Mouse (Mus musculus) forebrain, embryonic 14.5 days (tissue): ENCODE data around the gene Axdnd1. TPM values are rescaled to one million over a fixed set of nuclear protein-coding genes. Genes with fewer than 3 reads are reported as not detected.
"Not testable (repeated sequence)": the region's sequence is repeated elsewhere in the genome, so short reads cannot be mapped to it uniquely, and the experiment has no call there.

ENCODE experiments used
- ATAC-seq: fragments of 200-750 bp; cut with Nextera tagmentation; 2 replicates; pipeline ENCODE4 v1.8.0; 2017; ENCODE audit warnings: mild to moderate bottlenecking, moderate library complexity
- DNase-seq: peaks from one replicate; pipeline ENCODE4 v3.0.0-alpha.2; 2015; ENCODE audit warnings: low spot score
- H3K27ac ChIP-seq: fragments of 300-500 bp; sonication (generic); 2 replicates; pipeline ENCODE4 v1.5.1; 2014; ENCODE audit warnings: low read depth, mild to moderate bottlenecking, control low read depth, low read length, moderate library complexity
- H3K27me3 ChIP-seq: fragments of 300-500 bp; sonication (generic); replicated peaks from 2 replicates; pipeline ENCODE4 v1.6.1; 2014; ENCODE audit warnings: low read length, control low read depth, mixed read lengths; ENCODE audit not compliant: control insufficient read depth, insufficient read depth
- H3K36me3 ChIP-seq: fragments of 300-500 bp; sonication (generic); 2 replicates; pipeline ENCODE4 v1.6.1; 2014; ENCODE audit warnings: low read length, control low read depth; ENCODE audit not compliant: control insufficient read depth, insufficient read depth
- H3K4me1 ChIP-seq: fragments of 300-500 bp; sonication (generic); 2 replicates; pipeline ENCODE4 v1.6.1; 2014; ENCODE audit warnings: antibody characterized with exemption, low read length, control low read depth; ENCODE audit not compliant: control insufficient read depth, insufficient read depth
- H3K4me2 ChIP-seq: fragments of 300-500 bp; sonication (generic); 2 replicates; pipeline ENCODE4 v1.6.1; 2014; ENCODE audit warnings: mild to moderate bottlenecking, control low read depth, low read length
- H3K4me3 ChIP-seq: fragments of 300-500 bp; sonication (generic); 2 replicates; pipeline ENCODE4 v1.5.1; 2014; ENCODE audit warnings: low read depth, low read length, control low read depth
- H3K9ac ChIP-seq: fragments of 300-500 bp; sonication (generic); 2 replicates; pipeline ENCODE4 v1.6.1; 2014; ENCODE audit warnings: mild to moderate bottlenecking, low read length, control low read depth, moderate library complexity
- H3K9me3 ChIP-seq: fragments of 300-500 bp; sonication (generic); replicated peaks from 2 replicates; pipeline ENCODE4 v1.6.1; 2016; ENCODE audit warnings: low read length, control low read depth, mixed read lengths; ENCODE audit not compliant: control insufficient read depth
- WGBS: fragments of 180-500 bp; shearing (Covaris S2); extraction: QIAGEN DNeasy Blood & Tissue Kit; methylation state at CpG from one replicate; pipeline ENCODE4 v1.1.7; 2014; 5-methylcytosine and 5-hydroxymethylcytosine counted together
- polyA plus RNA-seq: library from polyadenylated mRNA; unstranded; fragments of >200 nt; fragmentation: Nextera tagmentation; extraction: Ambion mirVana; gene quantifications from 2 replicates; pipeline ENCODE4 v1.2.1, GENCODE M21; 2014

Axdnd1 gene
- polyA plus RNA-seq, 1 experiment from 2014 or later: 0.13 TPM

DNA sequence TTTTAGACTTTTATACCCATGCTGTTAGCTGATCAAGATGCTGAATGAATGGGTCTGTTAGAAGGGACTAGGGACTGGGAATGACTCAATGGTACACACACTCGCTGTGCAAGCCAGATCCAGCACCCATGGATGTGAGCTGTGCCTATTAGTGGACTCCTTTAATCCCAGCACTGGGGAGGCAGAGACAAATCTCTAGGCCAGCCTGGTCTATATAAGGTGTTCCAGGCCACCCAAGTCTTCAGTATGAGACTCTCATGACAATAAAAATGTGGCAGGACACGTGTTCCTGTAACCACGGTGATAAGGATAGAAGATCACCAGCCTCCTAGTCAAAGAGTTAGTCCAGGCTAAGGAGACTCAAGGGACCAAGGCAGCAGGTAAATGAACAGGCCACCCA lies 3.1 kb upstream of the Axdnd1 start:
- Histone ChIP-seq H3K9ac (no peak overlapping the region), H3K4me3 (no peak overlapping the region), H3K27me3 (no peaks in the 10 kb centered on the region), H3K4me1 (peaks cover 3% of the 10 kb centered on the region; the same call in 1 of the 2 replicates), H3K4me2 (no peak overlapping the region), H3K36me3 (peaks cover 2% of the 10 kb centered on the region; the same call in 1 of the 2 replicates), H3K27ac (no peak overlapping the region), H3K9me3 (no peaks in the 10 kb centered on the region)
- 83% methylated on average over 3 of the region's 3 CpGs for WGBS
- DNase-seq (no peak), ATAC-seq (no peak)

DNA sequence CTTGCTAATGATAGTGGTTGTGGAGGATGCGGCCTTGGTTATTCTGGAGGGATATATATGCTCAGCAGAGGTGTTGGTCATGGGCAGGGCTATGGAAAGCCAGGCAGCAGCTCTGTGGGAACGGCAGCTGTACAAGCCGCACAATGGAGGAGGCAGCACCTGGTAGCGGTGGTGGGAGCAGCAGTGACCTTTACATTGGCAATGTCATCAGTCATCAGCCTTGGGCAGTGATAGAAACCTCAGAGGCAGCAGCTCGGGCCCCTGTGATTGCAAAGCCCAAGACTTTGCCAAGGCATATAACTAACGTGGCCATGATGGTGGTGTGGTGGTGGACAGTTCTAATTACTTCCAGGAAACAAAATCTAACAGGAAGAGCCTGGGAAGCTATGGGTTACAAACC lies 2.5 kb upstream of the Axdnd1 start:
- no peak overlapping the region for H3K4me3 ChIP-seq
- no peak overlapping the region for H3K9ac ChIP-seq
- no peak overlapping the region for H3K27ac ChIP-seq
- ATAC-seq (no peak), DNase-seq (no peak)
- H3K27me3 ChIP-seq: no peaks in the 10 kb centered on the region
- H3K9me3 ChIP-seq: no peaks in the 10 kb centered on the region
- H3K36me3 ChIP-seq: no peaks in the 10 kb centered on the region
- no peak overlapping the region for H3K4me2 ChIP-seq
- peaks cover 3% of the 10 kb centered on the region; the same call in 1 of the 2 replicates for H3K4me1 ChIP-seq
- WGBS: 88% methylated on average over 6 of the region's 6 CpGs

DNA sequence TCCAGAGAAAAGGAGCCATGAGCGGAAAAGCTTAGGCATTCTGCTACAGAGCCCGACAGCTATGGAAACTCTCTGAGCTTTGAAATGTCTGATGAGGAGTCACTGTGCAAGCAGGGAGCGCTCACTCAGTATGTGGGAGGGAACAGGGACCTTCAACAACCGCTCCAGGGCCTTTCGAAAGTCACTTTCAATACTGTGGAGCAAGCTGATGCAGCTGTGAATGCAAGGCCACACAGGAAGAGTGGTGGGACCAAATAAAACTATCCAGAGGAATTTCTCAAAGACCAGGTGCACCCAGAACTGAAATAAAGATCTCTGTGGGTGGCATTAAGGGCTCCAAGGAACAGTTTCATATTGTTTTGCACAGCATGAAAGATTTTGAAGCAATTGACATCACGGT lies 1.9 kb upstream of the Axdnd1 start:
- no peaks in the 10 kb centered on the region for H3K9me3 ChIP-seq
- H3K4me1 ChIP-seq: peaks cover 3% of the 10 kb centered on the region; the same call in 1 of the 2 replicates
- H3K36me3 ChIP-seq: no peaks in the 10 kb centered on the region
- no peak overlapping the region for H3K4me3 ChIP-seq
- no peak overlapping the region for H3K9ac ChIP-seq
- ATAC-seq: no peak
- DNase-seq: no peak
- no peaks in the 10 kb centered on the region for H3K27me3 ChIP-seq
- no peak overlapping the region for H3K27ac ChIP-seq
- 75% methylated on average over 6 of the region's 6 CpGs for WGBS
- no peak overlapping the region for H3K4me2 ChIP-seq

DNA sequence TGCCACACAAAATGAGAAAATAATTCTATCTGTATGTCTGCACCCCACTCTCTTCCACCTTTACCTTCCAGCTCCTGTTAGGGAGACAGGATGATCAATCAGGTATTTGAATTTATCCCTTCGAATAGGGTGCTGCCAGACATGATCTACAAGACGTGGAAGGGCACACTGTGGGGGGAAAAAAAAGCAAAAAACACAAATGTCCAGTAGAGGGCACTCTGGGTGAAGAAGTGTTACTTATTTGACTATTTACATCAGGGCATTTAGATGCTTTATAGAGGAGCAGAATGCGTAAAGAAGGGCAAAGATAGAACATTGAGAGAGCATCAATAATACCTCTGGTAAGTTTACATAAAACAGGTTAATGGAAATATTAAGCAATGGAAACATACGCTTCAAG lies 2.8 kb downstream of the Axdnd1 start:
- Histone ChIP-seq H3K4me1 (peaks cover 3% of the 10 kb centered on the region; the same call in 1 of the 2 replicates), H3K4me2 (no peak overlapping the region), H3K4me3 (no peak overlapping the region), H3K9ac (no peak overlapping the region), H3K27me3 (no peaks in the 10 kb centered on the region), H3K36me3 (no peaks in the 10 kb centered on the region), H3K9me3 (no peaks in the 10 kb centered on the region), H3K27ac (no peak overlapping the region)
- no peak for ATAC-seq
- DNase-seq: peak; percentile 50
- WGBS: 59% methylated on average over 4 of the region's 4 CpGs

DNA sequence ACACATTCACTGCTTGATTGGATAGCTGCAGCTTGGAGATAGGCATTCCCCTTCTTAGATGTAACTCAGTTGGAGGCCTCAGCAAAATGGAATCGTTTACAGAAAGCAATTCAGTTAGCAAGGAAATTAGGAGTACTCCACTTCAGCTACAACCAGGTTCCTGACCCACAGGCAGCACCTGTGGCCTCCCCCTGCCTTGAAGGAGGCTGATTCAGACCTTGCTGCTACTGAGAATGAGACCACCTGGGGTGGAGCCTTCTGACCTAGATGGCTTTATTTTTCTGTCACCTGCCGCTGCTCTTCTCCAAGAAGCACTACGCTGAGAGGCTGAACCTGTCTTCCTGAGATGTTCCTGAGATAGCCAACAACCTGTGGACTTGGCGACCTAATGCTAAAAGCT lies 12.4 kb downstream of the Axdnd1 start:
- Histone ChIP-seq H3K9ac (no peak overlapping the region), H3K9me3 (no peaks in the 10 kb centered on the region), H3K4me3 (no peak overlapping the region), H3K4me1 (no peaks in the 10 kb centered on the region), H3K36me3 (no peaks in the 10 kb centered on the region), H3K27me3 (no peaks in the 10 kb centered on the region), H3K4me2 (no peak overlapping the region), H3K27ac (no peak overlapping the region)
- ATAC-seq (no peak), DNase-seq (no peak)
- 70% methylated on average over 4 of the region's 4 CpGs for WGBS

DNA sequence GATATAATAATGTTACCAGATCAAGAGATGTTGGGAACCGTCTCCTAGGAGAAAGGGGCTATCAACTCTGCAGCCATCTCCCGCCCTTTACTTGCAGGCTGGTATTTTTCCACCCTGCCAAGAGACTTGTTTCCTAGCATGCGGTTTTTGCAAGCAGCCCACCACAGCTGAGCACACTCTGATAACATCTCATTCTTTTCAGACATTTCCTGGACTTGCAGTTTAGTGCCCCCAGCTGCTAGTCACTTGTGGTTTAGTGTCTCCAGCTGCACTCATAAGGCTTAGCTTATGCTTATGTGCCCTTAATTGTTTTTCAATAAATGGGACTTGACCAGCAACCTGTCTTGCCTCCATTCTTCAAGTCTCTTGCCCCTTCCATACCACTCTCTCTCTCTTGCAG lies 13.0 kb downstream of the Axdnd1 start:
- H3K27ac ChIP-seq: no peak overlapping the region
- H3K4me2 ChIP-seq: no peak overlapping the region
- H3K36me3 ChIP-seq: no peaks in the 10 kb centered on the region
- ATAC-seq (no peak), DNase-seq (no peak)
- H3K4me1 ChIP-seq: no peaks in the 10 kb centered on the region
- H3K27me3 ChIP-seq: no peaks in the 10 kb centered on the region
- no peak overlapping the region for H3K9ac ChIP-seq
- no peaks in the 10 kb centered on the region for H3K9me3 ChIP-seq
- 85% methylated on average over 3 of the region's 3 CpGs for WGBS
- H3K4me3 ChIP-seq: no peak overlapping the region

DNA sequence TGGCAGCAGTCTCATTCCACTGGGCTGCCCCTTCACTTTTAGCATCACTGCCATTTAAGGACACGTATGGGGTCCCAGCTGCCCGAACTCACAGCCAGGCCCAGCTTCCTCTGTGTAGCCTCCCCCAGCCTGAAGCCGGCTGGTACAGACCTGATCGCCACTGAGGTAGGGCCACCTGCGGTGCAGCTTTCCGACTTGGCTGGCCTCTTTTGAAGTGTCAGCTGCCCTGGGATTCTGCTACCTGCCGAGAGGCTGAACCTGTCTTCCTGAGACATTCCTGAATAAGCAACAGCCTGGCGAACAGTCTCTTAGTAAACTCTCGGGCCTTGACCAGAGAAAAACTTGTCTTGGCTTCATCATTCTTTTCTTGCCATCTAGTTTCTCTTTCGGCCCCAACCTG lies 17.7 kb downstream of the Axdnd1 start:
- Histone ChIP-seq H3K9ac (no peak overlapping the region), H3K27ac (no peak overlapping the region), H3K4me2 (no peak overlapping the region), H3K4me3 (no peak overlapping the region), H3K27me3 (no peaks in the 10 kb centered on the region), H3K36me3 (no peaks in the 10 kb centered on the region), H3K9me3 (no peaks in the 10 kb centered on the region), H3K4me1 (no peaks in the 10 kb centered on the region)
- no peak for ATAC-seq
- DNase-seq: no peak
- WGBS: 36% methylated on average over 10 of the region's 10 CpGs

DNA sequence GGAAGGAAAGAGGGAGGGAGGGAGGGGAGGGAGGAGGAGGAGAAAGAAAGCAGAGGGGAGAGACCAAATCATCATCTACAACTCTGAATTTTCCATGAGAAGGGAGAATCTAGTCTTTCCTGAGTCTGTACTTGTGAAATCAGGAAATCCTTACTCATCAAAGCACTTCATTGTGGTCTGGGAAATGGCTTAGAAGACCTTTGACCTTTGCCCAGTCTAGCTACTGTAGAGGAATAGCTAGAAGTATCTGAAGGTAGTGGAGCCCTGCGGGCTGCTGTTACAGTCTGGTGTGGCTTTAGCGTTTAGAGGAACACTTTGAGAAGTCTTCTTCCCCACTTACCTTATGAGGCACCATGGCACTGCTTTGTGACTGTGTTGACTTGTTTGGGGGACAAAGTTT lies 18.5 kb downstream of the Axdnd1 start:
- H3K9ac ChIP-seq: no peak overlapping the region
- 60% methylated on average over 2 of the region's 2 CpGs for WGBS
- ATAC-seq (no peak), DNase-seq (no peak)
- H3K4me1 ChIP-seq: no peaks in the 10 kb centered on the region
- H3K36me3 ChIP-seq: no peaks in the 10 kb centered on the region
- H3K4me2 ChIP-seq: no peak overlapping the region
- H3K9me3 ChIP-seq: no peaks in the 10 kb centered on the region
- H3K27ac ChIP-seq: no peak overlapping the region
- H3K27me3 ChIP-seq: no peaks in the 10 kb centered on the region
- H3K4me3 ChIP-seq: no peak overlapping the region

DNA sequence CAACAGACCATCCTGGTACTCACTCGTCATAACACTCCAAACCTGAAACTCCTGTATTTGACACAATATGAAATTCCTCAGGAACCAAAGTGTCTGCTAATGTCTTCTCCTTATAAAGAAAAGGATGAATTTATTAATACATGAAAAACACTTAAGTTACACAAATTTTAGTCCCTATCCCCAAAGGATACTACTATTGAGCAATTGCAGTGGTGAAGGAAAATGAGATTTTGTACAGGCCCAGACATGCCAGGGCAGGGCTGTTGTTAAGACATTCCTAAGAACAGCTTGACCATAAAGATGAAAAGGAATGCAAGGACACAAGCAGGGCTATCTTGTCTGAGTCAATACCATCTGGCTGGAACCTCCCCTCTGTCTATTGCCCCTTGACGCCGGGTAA lies 20.8 kb downstream of the Axdnd1 start:
- H3K27me3 ChIP-seq, H3K4me3 ChIP-seq, H3K27ac ChIP-seq, ATAC-seq, H3K9me3 ChIP-seq, H3K36me3 ChIP-seq, DNase-seq, H3K4me2 ChIP-seq, H3K4me1 ChIP-seq, H3K9ac ChIP-seq: not testable (repeated sequence)
- whole genome bisulfite sequencing: 89% methylated on average over 3 of the region's 3 CpGs
